ENCODE assay signal across 23 mouse cellular contexts in genomic region chr9:42091561-42091960, GRCm38 (mm10).
"Had no signal": no experiment of that assay in that cellular context is flagged by ENCODE, and none has a peak within 500 bp of the region (broad histone marks: within the 10 kb centered on the region; RNA-seq: fewer than 3 reads in every experiment).

No protein-coding gene starts in this region.

- H3K4me1 ChIP-seq: midbrain, embryonic 13.5 days; midbrain, embryonic 15.5 days; stomach, embryonic 15.5 days had no signal

- H3K27ac ChIP-seq: lung, embryonic 15.5 days; macrophage; midbrain, embryonic 13.5 days; midbrain, embryonic 15.5 days; neural tube, embryonic 13.5 days; neural tube, embryonic 15.5 days; stomach, embryonic 15.5 days; stomach, postnatal 0 days had no signal

- DNase-seq: liver, postnatal 0 days; lung, adult 2 months; lung, postnatal 14 days; lung, postnatal 36 days; retina, postnatal 1 day; right cerebral cortex, adult 18-20 months; right cerebral cortex, postnatal 25 days; right cerebral cortex, postnatal 4 days; thymus, adult 2 months; thymus, postnatal 25 days; thymus, postnatal 4 days had no signal

- ATAC-seq: liver, postnatal 0 days; lung, postnatal 0 days; midbrain, embryonic 13.5 days; midbrain, embryonic 15.5 days had no signal

- H3K9ac ChIP-seq: liver, postnatal 0 days; lung, embryonic 15.5 days; midbrain, embryonic 13.5 days; midbrain, embryonic 15.5 days; neural tube, embryonic 13.5 days; neural tube, embryonic 15.5 days; stomach, embryonic 15.5 days had no signal

- H3K27me3 ChIP-seq: lung, embryonic 15.5 days; megakaryocyte, embryonic 14.5 days; midbrain, embryonic 13.5 days; midbrain, embryonic 15.5 days; neural tube, embryonic 13.5 days; neural tube, embryonic 15.5 days; stomach, embryonic 15.5 days had no signal

- H3K36me3 ChIP-seq: lung, embryonic 15.5 days; stomach, embryonic 15.5 days had no signal

- H3K4me3 ChIP-seq: lung, embryonic 15.5 days; megakaryocyte, embryonic 14.5 days; midbrain, embryonic 13.5 days; midbrain, embryonic 15.5 days; myocyte; neural tube, embryonic 13.5 days; neural tube, embryonic 15.5 days; stomach, embryonic 15.5 days had no signal

- H3K9me3 ChIP-seq: lung, embryonic 15.5 days; megakaryocyte, embryonic 14.5 days; midbrain, embryonic 13.5 days; midbrain, embryonic 15.5 days; neural tube, embryonic 13.5 days; neural tube, embryonic 15.5 days; stomach, embryonic 15.5 days had no signal

- H3K4me2 ChIP-seq: lung, embryonic 15.5 days; midbrain, embryonic 11.5 days; midbrain, embryonic 13.5 days; midbrain, embryonic 15.5 days; neural tube, embryonic 13.5 days; neural tube, embryonic 15.5 days; stomach, embryonic 15.5 days had no signal
